Mouse (Mus musculus): ENCODE measurements around the gene Bola2. TPM values are rescaled to one million over a fixed set of nuclear protein-coding genes. Genes with fewer than 3 reads are reported as not detected.
A peak's percentile ranks its signal among the peaks of the same experiment; 100 is the strongest.
"Not testable (repeated sequence)": the region's sequence is repeated elsewhere in the genome, so short reads cannot be mapped to it uniquely, and the experiment has no call there.

The Bola2 gene
- polyA plus RNA-seq, 1 experiment = 39.6 TPM

DNA sequence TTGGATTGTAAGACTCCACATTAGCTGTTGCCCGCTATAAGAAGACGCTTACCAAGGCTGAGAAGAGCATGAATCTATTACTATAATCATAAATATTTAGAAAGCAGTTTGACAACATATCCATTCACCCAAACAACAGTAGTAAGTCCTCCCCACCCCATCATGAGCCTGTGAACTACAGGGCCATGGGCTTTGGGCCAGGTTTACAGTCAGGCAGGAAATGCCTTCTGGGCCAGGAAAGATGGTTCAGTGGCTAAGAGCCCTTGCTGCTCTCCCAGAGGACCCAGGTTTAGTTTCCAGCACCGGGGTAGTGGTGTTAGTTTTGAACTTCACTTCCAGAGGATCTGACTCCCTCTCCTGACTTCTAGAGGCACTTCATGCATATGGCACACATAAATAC is 22.4 kb downstream of the Bola2 start:
- WGBS = 44% methylated on average over 3 of the region's 3 CpGs
- H3K4me1 ChIP-seq (ENCODE audit: control insufficient read depth, insufficient read depth, low read length) = no peaks in the 10 kb centered on the region
- DNase-seq = no peak
- H3K4me3 ChIP-seq (replicated peaks; ENCODE audit: extremely low read depth, low read depth, low read length) = no peak overlapping the region
- TF ChIP-seq POLR2A (IDR thresholded peaks at IDR 0.05; ENCODE audit: borderline replicate concordance, extremely low read depth, low read depth, low read length) (no peak), CTCF (IDR thresholded peaks at IDR 0.05; ENCODE audit: insufficient read depth, low read length) (no peak)

DNA sequence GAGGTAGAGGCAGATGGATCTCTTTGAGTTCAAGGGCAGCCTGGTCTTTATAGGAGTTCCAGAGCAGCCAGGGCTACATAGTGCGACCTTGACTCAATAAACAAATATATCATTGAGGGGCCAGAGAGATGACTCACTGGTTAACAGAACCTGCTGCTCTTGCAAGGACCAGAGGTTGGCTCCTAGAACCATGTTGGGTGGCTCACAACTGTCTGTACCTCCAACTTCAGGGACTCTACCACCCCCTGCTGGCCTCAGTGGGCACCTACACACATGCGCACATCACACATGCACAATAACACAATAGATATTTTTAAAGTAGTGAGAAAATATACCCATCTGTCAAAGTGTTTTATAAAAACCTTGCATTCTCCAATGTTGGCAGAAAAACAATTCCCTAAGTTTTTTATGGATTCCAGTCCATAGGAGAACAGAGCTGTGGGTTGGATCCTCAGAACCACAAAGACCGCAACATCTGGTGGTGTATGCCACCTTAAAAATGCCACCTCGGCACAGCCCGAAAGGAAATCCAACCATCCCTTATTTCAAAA is 23.7 kb downstream of the Bola2 start:
- Histone ChIP-seq H3K4me1 (ENCODE audit: control insufficient read depth, insufficient read depth, low read length) (no peaks in the 10 kb centered on the region), H3K4me3 (replicated peaks; ENCODE audit: extremely low read depth, low read depth, low read length) (no peak overlapping the region)
- no peak for DNase-seq
- 90% methylated on average over 5 of the region's 5 CpGs for WGBS
- TF ChIP-seq CTCF (IDR thresholded peaks at IDR 0.05; ENCODE audit: insufficient read depth, low read length) (0 out of 2 replicates have a peak, but pooled peaks have one; percentile 31), POLR2A (IDR thresholded peaks at IDR 0.05; ENCODE audit: borderline replicate concordance, extremely low read depth, low read depth, low read length) (no peak)

DNA sequence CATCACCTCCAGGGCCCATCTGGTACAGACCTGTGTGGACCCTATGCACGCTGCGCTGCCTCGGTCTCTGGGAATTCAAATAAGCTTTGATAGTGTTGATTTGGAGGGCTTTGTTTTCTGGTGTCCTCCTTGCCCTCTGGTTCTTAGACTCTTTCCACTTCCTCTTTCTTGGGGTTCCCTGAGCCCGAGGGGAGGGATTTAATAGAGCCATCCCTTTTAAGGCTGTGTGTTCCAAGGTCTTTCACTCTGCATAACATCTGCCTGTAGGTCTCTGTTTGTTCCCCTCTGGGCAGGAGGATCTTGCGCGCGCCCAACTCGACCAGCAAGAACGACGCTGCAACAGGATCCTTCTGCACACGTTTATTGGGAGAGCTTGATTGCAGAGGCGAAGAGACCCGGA is 26.4 kb downstream of the Bola2 start:
- Histone ChIP-seq H3K4me3 (replicated peaks; ENCODE audit: extremely low read depth, low read depth, low read length) (no peak overlapping the region), H3K4me1 (ENCODE audit: control insufficient read depth, insufficient read depth, low read length) (no peaks in the 10 kb centered on the region)
- WGBS = 89% methylated on average over 13 of the region's 13 CpGs
- no peak for TF ChIP-seq CTCF (IDR thresholded peaks at IDR 0.05; ENCODE audit: insufficient read depth, low read length)
- TF ChIP-seq POLR2A (IDR thresholded peaks at IDR 0.05; ENCODE audit: borderline replicate concordance, extremely low read depth, low read depth, low read length) = no peak
- DNase-seq = no peak

DNA sequence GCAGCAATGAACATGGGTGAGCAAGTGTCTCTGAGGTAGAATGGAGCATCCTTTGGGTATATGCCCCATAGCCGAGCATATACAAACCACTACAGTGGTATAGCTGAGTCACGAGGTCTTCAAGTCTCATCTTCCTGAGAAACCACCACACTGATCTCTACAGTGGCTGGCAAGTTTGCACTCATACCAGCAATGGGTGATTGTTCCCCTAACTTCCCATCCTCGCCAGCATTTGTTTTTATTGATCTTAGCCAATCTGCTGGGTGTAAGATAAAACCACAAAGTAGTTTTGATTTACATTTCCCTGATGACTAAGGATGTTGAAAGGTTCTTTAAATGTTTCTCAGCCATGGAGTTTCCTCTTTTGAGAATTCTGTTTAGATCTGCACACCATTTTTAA is 29.9 kb downstream of the Bola2 start:
- Histone ChIP-seq H3K4me1 (ENCODE audit: control insufficient read depth, insufficient read depth, low read length) (no peaks in the 10 kb centered on the region), H3K4me3 (replicated peaks; ENCODE audit: extremely low read depth, low read depth, low read length) (no peak overlapping the region)
- WGBS = 49% methylated on average over 3 of the region's 3 CpGs
- no peak for DNase-seq
- TF ChIP-seq CTCF (IDR thresholded peaks at IDR 0.05; ENCODE audit: insufficient read depth, low read length) = no peak
- TF ChIP-seq POLR2A (IDR thresholded peaks at IDR 0.05; ENCODE audit: borderline replicate concordance, extremely low read depth, low read depth, low read length) = no peak

DNA sequence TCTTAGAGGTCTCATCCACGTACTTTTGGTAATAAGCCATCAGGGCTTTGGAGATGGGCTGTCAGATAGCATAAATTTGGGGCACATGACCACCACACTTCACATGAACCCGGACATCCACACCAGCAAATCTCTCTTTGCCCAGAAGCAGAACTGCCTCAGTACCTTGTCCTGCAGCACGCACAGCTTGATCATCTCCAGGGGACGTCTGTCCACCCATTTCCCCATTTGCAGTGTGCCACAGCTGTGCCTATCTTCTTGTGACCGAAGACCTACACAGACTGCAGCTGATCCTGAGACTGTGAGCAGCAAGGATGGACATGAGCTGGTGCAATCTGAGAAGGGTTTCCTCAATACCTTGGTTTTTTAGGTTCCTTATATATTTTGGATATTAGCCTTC is 30.5 kb downstream of the Bola2 start:
- 65% methylated on average over 5 of the region's 5 CpGs for WGBS
- Histone ChIP-seq H3K4me1 (ENCODE audit: control insufficient read depth, insufficient read depth, low read length) (no peaks in the 10 kb centered on the region), H3K4me3 (replicated peaks; ENCODE audit: extremely low read depth, low read depth, low read length) (no peak overlapping the region)
- DNase-seq = no peak
- no peak for TF ChIP-seq CTCF (IDR thresholded peaks at IDR 0.05; ENCODE audit: insufficient read depth, low read length)
- no peak for TF ChIP-seq POLR2A (IDR thresholded peaks at IDR 0.05; ENCODE audit: borderline replicate concordance, extremely low read depth, low read depth, low read length)

DNA sequence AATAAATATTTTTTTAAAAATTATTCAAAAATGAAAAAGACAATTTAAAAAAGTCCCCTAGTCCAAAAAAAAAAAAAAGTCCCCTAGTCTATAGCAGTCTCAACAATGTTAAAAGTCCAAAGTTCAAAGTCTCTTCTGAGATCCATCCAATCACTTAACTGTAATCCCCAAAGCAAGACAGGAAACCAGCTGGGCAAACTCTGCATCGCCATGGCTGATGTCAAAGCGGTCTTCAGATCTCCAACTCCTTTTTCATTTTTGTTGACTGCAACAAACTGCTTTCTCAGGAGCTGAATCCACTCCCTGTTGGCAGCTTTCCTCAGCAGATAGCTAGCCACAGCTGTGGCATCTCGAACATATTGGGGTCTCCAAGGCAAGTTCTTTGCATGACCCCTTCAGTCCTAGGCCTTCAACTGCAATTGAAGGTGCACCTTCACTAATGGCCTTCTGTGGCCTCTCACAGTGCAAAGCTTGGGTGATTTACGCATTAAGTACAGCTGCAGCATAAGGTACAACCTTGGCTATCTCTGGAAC is 35.1 kb downstream of the Bola2 start:
- DNase-seq; H3K4me3 ChIP-seq (replicated peaks; ENCODE audit: extremely low read depth, low read depth, low read length); H3K4me1 ChIP-seq (ENCODE audit: control insufficient read depth, insufficient read depth, low read length): not testable (repeated sequence)
- WGBS = 62% methylated on average over 4 of the region's 4 CpGs

DNA sequence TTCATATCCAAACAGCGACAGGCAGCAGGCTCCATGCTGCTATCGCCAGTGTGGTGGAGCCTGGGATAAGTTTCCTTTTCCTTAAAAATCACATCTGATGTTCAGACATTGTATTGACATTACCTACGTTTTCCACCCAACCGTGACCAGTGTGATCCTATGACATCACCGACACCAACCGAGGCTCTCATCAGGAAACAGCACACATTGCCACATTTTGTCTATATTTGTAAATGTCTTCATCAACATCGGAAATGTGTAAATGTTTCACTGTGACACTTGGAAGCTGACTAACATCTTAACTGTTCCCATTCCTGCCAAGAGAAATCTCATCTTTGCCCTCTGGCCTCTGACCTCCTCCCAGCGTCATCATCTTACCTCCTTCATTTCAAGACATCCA is 40.9 kb downstream of the Bola2 start:
- WGBS = 64% methylated on average over 8 of the region's 8 CpGs
- no peak for DNase-seq
- TF ChIP-seq CTCF (IDR thresholded peaks at IDR 0.05; ENCODE audit: insufficient read depth, low read length) = no peak
- TF ChIP-seq POLR2A (IDR thresholded peaks at IDR 0.05; ENCODE audit: borderline replicate concordance, extremely low read depth, low read depth, low read length) = no peak
- no peak overlapping the region for H3K4me3 ChIP-seq (replicated peaks; ENCODE audit: extremely low read depth, low read depth, low read length)
- no peaks in the 10 kb centered on the region for H3K4me1 ChIP-seq (ENCODE audit: control insufficient read depth, insufficient read depth, low read length)

DNA sequence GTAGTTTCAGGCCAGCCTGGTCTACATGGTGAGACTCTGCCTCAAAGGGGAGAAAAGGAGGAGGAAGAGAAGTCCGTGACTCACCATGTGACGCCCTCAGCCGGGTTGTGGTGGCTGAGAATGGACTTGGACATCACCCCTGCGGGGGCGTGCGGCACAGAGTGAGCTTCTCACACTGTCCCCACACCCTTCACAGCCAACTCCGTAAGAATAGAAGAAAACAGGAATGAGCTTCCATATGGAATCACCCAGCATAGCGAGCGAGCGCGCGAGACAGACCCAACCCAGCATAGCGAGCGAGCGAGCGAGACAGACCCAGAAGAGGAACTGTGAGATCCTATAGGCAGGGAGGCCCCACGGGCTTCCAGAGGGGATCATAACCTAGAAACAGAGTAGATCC is 44.4 kb downstream of the Bola2 start:
- WGBS = 77% methylated on average over 17 of the region's 17 CpGs
- TF ChIP-seq POLR2A (IDR thresholded peaks at IDR 0.05; ENCODE audit: borderline replicate concordance, extremely low read depth, low read depth, low read length) (no peak), CTCF (IDR thresholded peaks at IDR 0.05; ENCODE audit: insufficient read depth, low read length) (no peak)

DNA sequence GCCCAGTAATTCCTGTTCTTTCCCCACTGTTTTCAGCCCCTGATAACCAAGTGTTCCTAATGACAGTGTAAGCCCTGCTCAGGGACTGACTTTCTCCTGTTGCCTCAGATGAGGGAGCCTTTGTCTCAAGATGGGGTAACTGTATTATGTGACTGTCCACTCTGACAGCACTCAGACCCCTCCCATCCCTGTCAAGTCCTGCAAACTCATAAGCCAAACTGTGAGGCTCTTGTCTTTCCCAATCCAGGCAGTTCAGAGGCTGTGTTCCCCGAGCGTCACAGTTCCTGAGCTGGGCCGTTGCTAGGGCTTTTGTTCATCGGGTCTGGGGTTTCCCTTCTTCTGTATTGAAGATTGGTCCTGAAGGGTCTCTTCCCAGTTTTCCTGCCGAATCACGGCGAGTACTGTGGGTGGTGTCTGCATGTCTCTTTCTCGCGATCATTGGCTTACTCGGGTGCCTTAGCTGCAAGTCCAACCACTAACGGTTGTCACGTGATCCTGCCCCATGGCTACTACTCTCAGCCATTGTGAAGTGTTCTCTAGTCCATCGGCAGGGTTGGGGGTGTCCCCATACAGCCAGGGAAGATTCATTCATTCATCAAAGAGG is 45.0 kb downstream of the Bola2 start:
- TF ChIP-seq CTCF (IDR thresholded peaks at IDR 0.05; ENCODE audit: insufficient read depth, low read length) = no peak
- no peak for TF ChIP-seq POLR2A (IDR thresholded peaks at IDR 0.05; ENCODE audit: borderline replicate concordance, extremely low read depth, low read depth, low read length)
- no peak overlapping the region for H3K4me3 ChIP-seq (replicated peaks; ENCODE audit: extremely low read depth, low read depth, low read length)
- WGBS = 74% methylated on average over 13 of the region's 13 CpGs
- DNase-seq = no peak
- no peaks in the 10 kb centered on the region for H3K4me1 ChIP-seq (ENCODE audit: control insufficient read depth, insufficient read depth, low read length)

More for the DNA sequence above, 44.4 kb downstream of the Bola2 start:
- no peak for DNase-seq
- no peak overlapping the region for H3K4me3 ChIP-seq (replicated peaks; ENCODE audit: extremely low read depth, low read depth, low read length)
- H3K4me1 ChIP-seq (ENCODE audit: control insufficient read depth, insufficient read depth, low read length) = no peaks in the 10 kb centered on the region

DNA sequence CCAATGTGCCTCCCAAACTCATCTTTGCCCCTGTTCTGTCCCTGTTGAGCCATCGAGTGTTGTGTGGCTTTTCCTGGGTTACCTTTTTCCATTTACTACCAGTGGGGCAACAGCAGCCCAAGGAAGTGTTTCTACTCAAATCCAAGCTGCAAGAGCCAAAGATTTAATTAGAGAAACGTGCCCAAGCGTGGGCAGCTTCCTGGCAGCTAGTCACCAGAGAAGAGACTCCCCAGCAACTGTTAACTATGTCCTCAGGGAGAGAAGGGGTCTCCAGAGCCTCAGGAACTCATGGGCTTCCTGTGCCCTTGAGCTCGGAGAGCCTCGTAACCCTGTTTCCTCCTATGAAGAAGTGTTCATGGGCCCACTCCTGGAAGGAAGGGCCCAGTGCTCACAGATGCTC is 45.8 kb downstream of the Bola2 start:
- TF ChIP-seq CTCF (IDR thresholded peaks at IDR 0.05; ENCODE audit: insufficient read depth, low read length) = no peak
- TF ChIP-seq POLR2A (IDR thresholded peaks at IDR 0.05; ENCODE audit: borderline replicate concordance, extremely low read depth, low read depth, low read length) = no peak
- WGBS = 62% methylated on average over 5 of the region's 5 CpGs
- Histone ChIP-seq H3K4me3 (replicated peaks; ENCODE audit: extremely low read depth, low read depth, low read length) (no peak overlapping the region), H3K4me1 (ENCODE audit: control insufficient read depth, insufficient read depth, low read length) (peaks cover under 1% of the 10 kb centered on the region; the same call in 1 of the 2 replicates)
- no peak for DNase-seq

All from lung, adult 2 months (tissue).